Mouse (Mus musculus) right cerebral cortex, postnatal 10 days (tissue): ENCODE results near the gene Gm20388.

Experiments used
- DNase-seq, 2 experiments: peaks; one replicate each; pipeline ENCODE4 v3.0.0; 2021; ENCODE audit warnings: low spot score in 2 of 2

Gm20388 gene

GRCm38 (mm10) chr8:121954981-121955555 is 2044.4 kb downstream of the Gm20388 start:
- no peak for DNase-seq

GRCm38 (mm10) chr8:121955825-121956500 is 2045.3 kb downstream of the Gm20388 start:
- no peak for DNase-seq

DNA sequence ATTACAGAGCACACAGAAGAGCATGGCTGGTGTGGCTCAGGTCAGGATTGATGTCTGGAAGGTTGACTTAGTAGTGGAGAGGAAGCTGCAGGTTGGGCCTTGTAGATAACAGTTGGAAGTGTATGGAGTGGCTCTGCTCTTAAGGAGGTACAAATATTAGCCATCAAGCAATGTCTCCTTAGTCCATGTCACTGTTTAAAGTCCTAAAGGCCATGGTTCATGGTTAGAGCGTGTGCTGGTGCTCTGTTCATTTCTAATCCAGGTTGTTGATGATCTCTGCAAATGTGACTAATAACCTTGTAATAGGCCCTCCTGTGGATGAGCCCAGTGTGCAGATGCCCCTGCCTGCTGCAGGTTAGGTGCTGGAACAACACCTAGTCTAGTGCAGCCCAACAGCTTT is 2047.8 kb downstream of the Gm20388 start:
- no peak for DNase-seq

DNA sequence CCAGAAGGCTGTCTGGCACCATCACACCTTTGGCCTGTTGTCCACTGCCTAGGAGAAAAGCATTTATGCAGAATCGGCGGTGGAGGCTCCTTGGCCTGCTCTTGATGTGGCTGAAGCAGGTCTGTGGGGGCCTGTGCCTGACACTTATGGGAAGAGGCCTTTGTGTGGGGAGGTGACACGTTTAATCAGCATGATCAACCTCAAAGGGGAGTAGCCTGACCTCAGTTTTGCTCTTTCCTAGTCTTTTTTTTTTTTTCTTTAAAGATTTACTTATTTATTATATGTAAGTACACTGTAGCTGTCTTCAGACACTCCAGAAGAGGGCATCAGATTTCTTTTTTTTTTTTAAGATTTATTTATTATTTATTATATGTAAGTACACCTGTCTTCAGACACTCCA is 2052.3 kb downstream of the Gm20388 start:
- DNase-seq: no peak

GRCm38 (mm10) chr8:121964716-121965512 is 2054.3 kb downstream of the Gm20388 start:
- no peak for DNase-seq

GRCm38 (mm10) chr8:121966110-121966509 is 2055.5 kb downstream of the Gm20388 start:
- no peak for DNase-seq

DNA sequence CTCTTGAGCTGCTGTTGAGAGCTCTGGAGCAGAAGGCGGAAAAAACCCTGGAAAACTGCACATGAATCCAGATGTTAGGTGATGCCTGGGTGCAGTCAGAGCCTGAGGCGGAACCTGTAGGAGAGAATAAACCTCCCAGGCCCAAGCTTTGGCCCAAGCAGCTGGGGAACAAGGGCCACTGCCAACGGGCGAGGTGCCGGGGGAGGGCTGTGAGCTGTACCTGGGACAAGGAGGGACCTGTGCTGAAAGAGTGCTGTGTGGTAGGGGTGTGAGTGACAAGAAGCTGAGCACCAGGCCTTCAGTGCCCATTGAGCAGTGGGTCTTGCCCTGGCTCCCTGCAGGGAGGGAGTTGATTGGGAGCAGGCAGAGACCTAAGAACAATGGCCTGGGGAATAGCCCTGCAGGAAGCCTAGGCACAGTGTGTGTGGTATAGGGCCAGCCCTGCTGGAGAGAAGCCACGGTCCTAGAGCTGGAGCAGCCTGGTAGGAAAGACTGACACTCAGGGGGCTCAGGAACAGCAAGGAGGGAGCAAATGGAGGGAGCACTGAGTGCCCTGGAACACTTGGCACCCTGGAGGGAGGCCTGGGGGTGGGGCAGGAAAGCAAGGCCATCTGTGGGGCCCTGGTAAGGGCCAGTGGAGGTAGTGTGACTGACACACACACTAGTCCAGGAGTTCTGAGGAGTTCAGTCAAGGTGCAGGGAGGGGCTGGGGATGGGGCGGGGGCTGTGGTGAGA is 2056.2 kb downstream of the Gm20388 start:
- DNase-seq: peak in 1 of 2 experiments; percentile 49

- no peak for DNase-seq
Observed at GRCm38 (mm10) chr8:121967977-121968376, 2057.3 kb downstream of the Gm20388 start.

GRCm38 (mm10) chr8:121968542-121968941 is 2057.9 kb downstream of the Gm20388 start:
- DNase-seq: no peak

DNA sequence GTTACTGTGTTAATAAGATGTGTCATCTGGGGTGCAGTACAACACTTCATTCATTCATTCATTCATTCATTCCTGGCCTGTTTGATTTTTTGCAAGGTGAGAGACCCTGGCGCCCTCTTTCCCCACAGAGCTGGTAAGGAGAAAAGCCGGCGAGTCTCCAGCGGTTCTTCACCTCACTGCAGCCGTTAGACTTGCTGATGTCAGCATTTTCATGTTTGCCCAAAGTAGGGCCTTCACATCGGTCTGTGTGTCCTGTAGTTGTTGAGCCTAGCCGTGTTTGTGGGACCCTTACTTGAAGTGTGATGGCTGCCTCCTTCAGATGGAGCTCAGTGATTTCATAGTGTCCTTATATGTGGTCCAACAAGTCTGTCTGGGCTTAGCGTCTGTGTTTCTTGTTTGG is 2059.6 kb downstream of the Gm20388 start:
- DNase-seq: no peak

GRCm38 (mm10) chr8:121971488-121972058 is 2060.9 kb downstream of the Gm20388 start:
- DNase-seq: no peak

- no peak for DNase-seq
Observed at GRCm38 (mm10) chr8:121973906-121974305, 2063.3 kb downstream of the Gm20388 start.

- peak; percentile 56 to 59 for DNase-seq
Observed at GRCm38 (mm10) chr8:121977819-121978590, 2067.4 kb downstream of the Gm20388 start.

- no peak for DNase-seq
Observed at GRCm38 (mm10) chr8:121978670-121979069, 2068.0 kb downstream of the Gm20388 start.

- no peak for DNase-seq
Observed at GRCm38 (mm10) chr8:121980792-121981519, 2070.3 kb downstream of the Gm20388 start.

- peak in 1 of 2 experiments; percentile 56 for DNase-seq
Observed at GRCm38 (mm10) chr8:121981520-121981895, 2070.9 kb downstream of the Gm20388 start.

- DNase-seq: no peak
Observed at GRCm38 (mm10) chr8:121985673-121986072, 2075.0 kb downstream of the Gm20388 start.

DNA sequence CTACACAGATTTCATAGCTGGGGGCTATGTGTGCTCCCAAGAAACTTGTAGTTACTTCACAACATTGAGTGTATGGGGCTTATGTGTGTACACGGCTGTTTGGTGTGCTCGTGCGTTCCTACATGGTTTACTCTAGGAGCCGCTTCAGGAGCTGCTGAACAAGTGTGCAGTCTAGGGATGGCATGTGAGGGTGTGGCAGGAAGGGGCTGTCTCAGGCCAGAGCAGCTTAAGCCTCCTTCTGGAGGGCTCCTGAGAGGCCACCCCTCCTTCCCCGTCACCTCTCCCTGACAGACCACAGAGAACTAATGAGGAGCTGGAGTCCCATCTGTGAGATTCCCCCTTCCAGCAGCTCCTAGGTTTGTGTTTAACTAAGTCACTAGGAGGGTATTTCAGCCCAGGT is 2077.3 kb downstream of the Gm20388 start:
- DNase-seq: no peak

GRCm38 (mm10) chr8:121990506-121991255 is 2080.0 kb downstream of the Gm20388 start:
- no peak for DNase-seq

GRCm38 (mm10) chr8:121991611-121992010 is 2081.0 kb downstream of the Gm20388 start:
- DNase-seq: no peak
